Mouse (Mus musculus) liver, embryonic 14.5 days (tissue): ENCODE results near the gene Tbcel.

Experiments
- CTCF ChIP-seq: IDR thresholded peaks from 2 replicates; pipeline ENCODE4 v1.5.1; 2016; ENCODE audit warnings: antibody characterized with exemption, low read depth, control low read depth
- EP300 ChIP-seq: IDR thresholded peaks from 2 replicates; pipeline ENCODE4 v1.6.1; 2016; ENCODE audit warnings: antibody characterized with exemption, low read depth

- TF ChIP-seq EP300: no peak
- TF ChIP-seq CTCF: no peak
These were observed 5.5 kb upstream of the Tbcel start for GRCm38 (mm10) chr9:42513159-42513558.
